21 mouse cellular contexts compared by ENCODE assay signal in genomic region chr11:91995524-91995923, GRCm38 (mm10).
"Had no signal": no experiment of that assay in that cellular context is flagged by ENCODE, and none has a peak within 500 bp of the region (broad histone marks: within the 10 kb centered on the region; RNA-seq: fewer than 3 reads in every experiment).

No protein-coding gene starts in this region.

- H3K4me2 ChIP-seq: limb, embryonic 12.5 days; limb, embryonic 15.5 days; liver, embryonic 11.5 days; lung, embryonic 14.5 days; midbrain, embryonic 12.5 days; midbrain, embryonic 15.5 days; neural tube, embryonic 12.5 days; neural tube, embryonic 15.5 days; stomach, embryonic 15.5 days had no signal

- ATAC-seq: intestine, postnatal 0 days; liver, postnatal 0 days; lung, postnatal 0 days; midbrain, embryonic 15.5 days had no signal

- H3K36me3 ChIP-seq: limb, embryonic 12.5 days; limb, embryonic 15.5 days; midbrain, embryonic 12.5 days; midbrain, embryonic 15.5 days; neural tube, embryonic 12.5 days; neural tube, embryonic 15.5 days; stomach, embryonic 15.5 days had no signal

- H3K4me1 ChIP-seq: limb, embryonic 12.5 days; limb, embryonic 15.5 days; midbrain, embryonic 12.5 days; midbrain, embryonic 15.5 days; neural tube, embryonic 12.5 days; neural tube, embryonic 15.5 days; stomach, embryonic 15.5 days had no signal

- H3K9me3 ChIP-seq: limb, embryonic 12.5 days; limb, embryonic 15.5 days; midbrain, embryonic 12.5 days; midbrain, embryonic 15.5 days; neural tube, embryonic 12.5 days; neural tube, embryonic 15.5 days; stomach, embryonic 15.5 days had no signal

- H3K27me3 ChIP-seq: limb, embryonic 12.5 days; limb, embryonic 15.5 days; midbrain, embryonic 12.5 days; midbrain, embryonic 15.5 days; neural tube, embryonic 12.5 days; neural tube, embryonic 15.5 days; stomach, embryonic 15.5 days had no signal

- H3K4me3 ChIP-seq: layer of hippocampus, adult 2 months; limb, embryonic 12.5 days; limb, embryonic 15.5 days; midbrain, embryonic 12.5 days; midbrain, embryonic 15.5 days; neural tube, embryonic 12.5 days; neural tube, embryonic 15.5 days; stomach, embryonic 15.5 days had no signal

- H3K27ac ChIP-seq: kidney, postnatal 0 days; layer of hippocampus, adult 2 months; limb, embryonic 12.5 days; limb, embryonic 15.5 days; liver, embryonic 14.5 days; macrophage; midbrain, embryonic 12.5 days; midbrain, embryonic 15.5 days; neural tube, embryonic 12.5 days; neural tube, embryonic 15.5 days; stomach, embryonic 15.5 days had no signal

- DNase-seq: kidney, adult 2 months; kidney, postnatal 25 days; liver, postnatal 0 days; lung, embryonic 14.5 days; spleen, adult 18-20 months; thymus, adult 18-20 months; thymus, postnatal 36 days had no signal

- H3K9ac ChIP-seq: limb, embryonic 12.5 days; limb, embryonic 15.5 days; liver, embryonic 14.5 days; liver, postnatal 0 days; lung, embryonic 14.5 days; midbrain, embryonic 12.5 days; midbrain, embryonic 15.5 days; neural tube, embryonic 12.5 days; neural tube, embryonic 15.5 days; stomach, embryonic 15.5 days had no signal
